Mouse (Mus musculus) embryonic facial prominence, embryonic 12.5 days (tissue): ENCODE measurements at regions not wholly inside any gene's neighbourhood (a gene's known extent, or its start where the extent isn't known, plus 50 kb on each side); places are given as distances from the start of the nearest gene placed in this dataset.

Experiments used
- ATAC-seq: fragments of 200-750 bp; cut with Nextera tagmentation; 2 replicates; pipeline ENCODE4 v1.8.0; 2017; ENCODE audit not compliant: insufficient number of reproducible peaks, insufficient read depth, low FRiP score, low TSS enrichment
- H3K27ac ChIP-seq: fragments of 300-500 bp; sonication (generic); 2 replicates; pipeline ENCODE4 v1.5.1; 2016; ENCODE audit warnings: mild to moderate bottlenecking
- H3K27me3 ChIP-seq: fragments of 300-500 bp; sonication (generic); 2 replicates; pipeline ENCODE4 v1.6.1; 2016; ENCODE audit warnings: mild to moderate bottlenecking, moderate library complexity
- H3K36me3 ChIP-seq: fragments of 300-500 bp; sonication (generic); 2 replicates; pipeline ENCODE4 v1.6.1; 2016; ENCODE audit warnings: mild to moderate bottlenecking
- H3K4me1 ChIP-seq: fragments of 300-500 bp; sonication (generic); 2 replicates; pipeline ENCODE4 v1.6.1; 2016
- H3K4me2 ChIP-seq: fragments of 300-500 bp; sonication (generic); replicated peaks from 2 replicates; pipeline ENCODE4 v1.6.1; 2016; ENCODE audit warnings: mild to moderate bottlenecking, moderate library complexity
- H3K4me3 ChIP-seq: fragments of 300-500 bp; sonication (generic); 2 replicates; pipeline ENCODE4 v1.5.1; 2016; ENCODE audit warnings: mild to moderate bottlenecking
- H3K9ac ChIP-seq: fragments of 300-500 bp; sonication (generic); 2 replicates; pipeline ENCODE4 v1.6.1; 2016; ENCODE audit warnings: mild to moderate bottlenecking, moderate library complexity
- H3K9me3 ChIP-seq: fragments of 300-500 bp; sonication (generic); 2 replicates; pipeline ENCODE4 v1.6.1; 2016; ENCODE audit warnings: mild to moderate bottlenecking, moderate library complexity
- WGBS: fragments of 180-500 bp; shearing (Covaris S2); methylation state at CpG from one replicate; pipeline ENCODE4 v1.1.7; 2016; 5-methylcytosine and 5-hydroxymethylcytosine counted together

GRCm38 (mm10) chr13:89418804-89419203 lies 120.8 kb upstream of the Hapln1 start:
- H3K4me3 ChIP-seq = no peak overlapping the region
- 88% methylated on average over 3 of the region's 3 CpGs for WGBS

GRCm38 (mm10) chr13:89421833-89422232 lies 117.8 kb upstream of the Hapln1 start:
- H3K36me3 ChIP-seq = no peaks in the 10 kb centered on the region
- no peak overlapping the region for H3K4me2 ChIP-seq
- no peak for ATAC-seq

More at GRCm38 (mm10) chr13:89418804-89419203, 120.8 kb upstream of the Hapln1 start:
- Histone ChIP-seq H3K9ac (no peak overlapping the region), H3K4me2 (no peak overlapping the region), H3K36me3 (no peaks in the 10 kb centered on the region), H3K27me3 (no peaks in the 10 kb centered on the region), H3K4me1 (no peaks in the 10 kb centered on the region), H3K9me3 (no peaks in the 10 kb centered on the region), H3K27ac (no peak overlapping the region)
- no peak for ATAC-seq

GRCm38 (mm10) chr13:89423491-89423890 lies 116.1 kb upstream of the Hapln1 start:
- Histone ChIP-seq H3K27ac (no peak overlapping the region), H3K4me1 (no peaks in the 10 kb centered on the region), H3K9ac (no peak overlapping the region), H3K27me3 (no peaks in the 10 kb centered on the region), H3K36me3 (no peaks in the 10 kb centered on the region), H3K4me3 (no peak overlapping the region), H3K4me2 (no peak overlapping the region), H3K9me3 (no peaks in the 10 kb centered on the region)
- no peak for ATAC-seq

More at GRCm38 (mm10) chr13:89421833-89422232, 117.8 kb upstream of the Hapln1 start:
- Histone ChIP-seq H3K4me1 (no peaks in the 10 kb centered on the region), H3K27me3 (no peaks in the 10 kb centered on the region), H3K27ac (no peak overlapping the region), H3K9ac (no peak overlapping the region), H3K4me3 (no peak overlapping the region), H3K9me3 (no peaks in the 10 kb centered on the region)

- 35% methylated on average over 12 of the region's 12 CpGs for WGBS
- no peak overlapping the region for H3K9ac ChIP-seq
- no peak overlapping the region for H3K27ac ChIP-seq
- H3K9me3 ChIP-seq = no peaks in the 10 kb centered on the region
- H3K4me1 ChIP-seq = no peaks in the 10 kb centered on the region
- H3K27me3 ChIP-seq = no peaks in the 10 kb centered on the region
- H3K36me3 ChIP-seq = no peaks in the 10 kb centered on the region
- ATAC-seq = peak; percentile 56; the same call in 1 of the 2 replicates
- H3K4me2 ChIP-seq = no peak overlapping the region
- no peak overlapping the region for H3K4me3 ChIP-seq
Measured at GRCm38 (mm10) chr13:89428272-89429071, 111.1 kb upstream of the Hapln1 start.

DNA sequence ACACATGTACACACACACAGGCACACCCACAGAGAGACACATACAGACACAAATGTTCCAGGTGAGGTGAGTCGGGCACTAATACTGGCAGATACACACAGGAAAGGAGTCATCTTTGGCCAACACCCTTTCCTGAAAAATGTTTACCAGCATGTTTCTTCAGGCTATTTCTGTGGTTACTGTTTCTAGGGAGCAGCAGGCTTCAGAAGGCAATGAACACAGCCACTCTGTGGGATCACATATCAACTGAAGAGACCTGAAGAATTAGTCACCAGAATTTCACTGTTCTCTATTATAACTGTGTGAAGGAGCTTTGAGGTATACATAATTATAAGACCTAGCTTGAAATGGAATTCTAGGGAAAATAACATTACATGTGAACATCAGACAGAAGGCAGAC lies 94.7 kb upstream of the Hapln1 start:
- H3K27me3 ChIP-seq = no peaks in the 10 kb centered on the region
- no peaks in the 10 kb centered on the region for H3K4me1 ChIP-seq
- ATAC-seq = no peak
- no peak overlapping the region for H3K4me2 ChIP-seq
- WGBS = 78% methylated on average over 1 of the region's 1 CpGs
- H3K9me3 ChIP-seq = no peaks in the 10 kb centered on the region
- H3K9ac ChIP-seq = no peak overlapping the region
- H3K36me3 ChIP-seq = no peaks in the 10 kb centered on the region
- H3K27ac ChIP-seq = no peak overlapping the region
- H3K4me3 ChIP-seq = no peak overlapping the region

DNA sequence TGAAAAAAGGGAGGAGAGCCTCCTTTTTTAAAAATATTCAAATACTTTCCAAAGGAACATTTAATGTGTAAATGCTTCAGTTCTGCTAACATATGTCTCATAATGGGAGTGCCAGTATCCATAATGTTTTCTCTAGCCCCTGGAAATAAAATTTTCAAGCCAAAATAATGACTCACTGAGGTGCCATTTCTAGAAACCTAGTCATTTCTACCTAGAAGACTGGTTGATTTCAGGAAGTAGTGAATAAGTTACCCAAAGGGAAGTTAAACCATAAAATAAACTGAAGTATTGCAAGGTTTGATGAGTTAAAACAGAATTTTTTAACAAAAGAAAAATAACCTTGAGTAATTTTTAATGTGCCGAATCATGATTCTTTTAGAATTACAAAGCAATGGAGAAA lies 85.8 kb upstream of the Hapln1 start:
- no peaks in the 10 kb centered on the region for H3K27me3 ChIP-seq
- no peak for ATAC-seq
- H3K27ac ChIP-seq = no peak overlapping the region
- H3K4me1 ChIP-seq = no peaks in the 10 kb centered on the region
- no peak overlapping the region for H3K4me3 ChIP-seq
- no peaks in the 10 kb centered on the region for H3K36me3 ChIP-seq
- H3K9ac ChIP-seq = no peak overlapping the region
- WGBS = 93% methylated on average over 1 of the region's 1 CpGs
- H3K9me3 ChIP-seq = no peaks in the 10 kb centered on the region
- H3K4me2 ChIP-seq = no peak overlapping the region

DNA sequence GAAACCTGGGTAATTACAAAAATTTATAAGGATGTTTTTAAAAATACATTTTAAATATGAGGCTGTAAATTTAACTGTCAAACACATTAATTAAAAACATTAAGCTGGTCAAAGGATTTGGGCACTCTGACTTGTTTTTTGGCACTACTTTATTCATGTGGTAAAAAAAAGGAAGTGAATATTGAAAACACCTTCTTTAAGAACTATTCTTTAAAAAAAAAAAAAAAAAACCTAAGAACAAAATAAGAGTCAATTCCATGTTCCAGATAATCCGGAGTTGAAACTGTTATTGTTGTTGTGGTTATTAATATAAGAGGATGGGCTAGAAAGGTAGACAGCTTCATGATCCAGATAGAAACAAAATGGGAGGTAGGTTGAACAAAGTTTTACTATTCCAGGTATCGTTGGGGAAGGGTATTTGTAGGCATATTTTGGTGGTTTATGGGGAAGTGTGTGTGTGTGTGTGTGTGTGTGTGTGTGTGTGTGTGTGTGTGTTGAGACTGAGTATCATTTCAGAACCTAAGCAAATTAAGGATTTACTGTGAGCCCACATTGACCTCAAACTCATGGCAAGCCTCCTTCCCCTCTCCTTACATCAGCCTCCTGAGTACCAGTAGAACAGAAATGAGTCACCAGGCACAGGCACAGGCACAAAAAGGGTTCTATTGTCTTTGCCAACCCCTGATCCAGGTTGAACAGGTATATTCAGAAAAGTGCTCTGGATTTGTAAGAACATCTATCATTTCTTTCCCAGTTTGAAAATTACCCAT lies 85.2 kb upstream of the Hapln1 start:
- ATAC-seq = no peak
- Histone ChIP-seq H3K9me3 (no peaks in the 10 kb centered on the region), H3K36me3 (no peaks in the 10 kb centered on the region), H3K4me2 (no peak overlapping the region), H3K27me3 (no peaks in the 10 kb centered on the region), H3K4me1 (no peaks in the 10 kb centered on the region), H3K4me3 (no peak overlapping the region), H3K27ac (no peak overlapping the region), H3K9ac (no peak overlapping the region)
- WGBS = 85% methylated on average over 2 of the region's 2 CpGs

GRCm38 (mm10) chr13:89463746-89464145 lies 75.8 kb upstream of the Hapln1 start:
- H3K27ac ChIP-seq = no peak overlapping the region
- no peak overlapping the region for H3K4me3 ChIP-seq
- no peaks in the 10 kb centered on the region for H3K9me3 ChIP-seq
- no peak overlapping the region for H3K9ac ChIP-seq
- no peaks in the 10 kb centered on the region for H3K27me3 ChIP-seq
- H3K36me3 ChIP-seq = no peaks in the 10 kb centered on the region
- no peak for ATAC-seq
- 69% methylated on average over 4 of the region's 4 CpGs for WGBS
- H3K4me1 ChIP-seq = no peaks in the 10 kb centered on the region
- H3K4me2 ChIP-seq = no peak overlapping the region
